Mouse (Mus musculus) lung, postnatal 14 days (tissue): ENCODE measurements around the gene Mroh7.
A peak's percentile ranks its signal among the peaks of the same experiment; 100 is the strongest.
"Not testable (repeated sequence)": the region's sequence is repeated elsewhere in the genome, so short reads cannot be mapped to it uniquely, and the experiment has no call there.

ENCODE experiments used
- DNase-seq: peaks from one replicate; pipeline ENCODE4 v3.0.0; 2021

Gene Mroh7

GRCm38 (mm10) chr4:106730814-106731213 is at the start of gene Mroh7:
Gene Mroh7 (minus strand): TSS chr4:106730925.
- DNase-seq = no peak

DNA sequence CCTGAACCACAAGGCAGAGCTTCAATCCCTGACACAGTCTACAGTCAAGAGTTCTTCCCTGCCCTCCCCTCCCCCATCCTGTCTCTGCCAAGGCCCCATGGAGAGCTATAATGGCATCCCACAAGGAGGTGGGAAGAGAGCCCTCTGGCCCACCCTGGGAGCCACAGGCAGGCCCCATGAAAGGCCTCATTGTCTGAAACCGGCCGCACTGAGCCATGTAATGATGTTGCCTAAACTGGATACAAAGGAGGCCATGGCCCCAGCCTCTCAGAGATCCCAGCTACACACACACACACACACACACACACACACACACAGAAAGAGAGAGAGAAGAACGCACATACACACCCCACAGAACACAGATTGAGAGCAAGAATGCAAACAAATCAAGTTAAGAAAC is 49.3 kb upstream of the Mroh7 start:
- DNase-seq = no peak

- peak; percentile 97 for DNase-seq
Measured at GRCm38 (mm10) chr4:106778116-106778788, 47.5 kb upstream of the Mroh7 start.

- DNase-seq = no peak
Measured at GRCm38 (mm10) chr4:106776998-106777397, 46.3 kb upstream of the Mroh7 start.

- not testable (repeated sequence) for DNase-seq
Measured at GRCm38 (mm10) chr4:106775767-106776166, 45.0 kb upstream of the Mroh7 start.

DNA sequence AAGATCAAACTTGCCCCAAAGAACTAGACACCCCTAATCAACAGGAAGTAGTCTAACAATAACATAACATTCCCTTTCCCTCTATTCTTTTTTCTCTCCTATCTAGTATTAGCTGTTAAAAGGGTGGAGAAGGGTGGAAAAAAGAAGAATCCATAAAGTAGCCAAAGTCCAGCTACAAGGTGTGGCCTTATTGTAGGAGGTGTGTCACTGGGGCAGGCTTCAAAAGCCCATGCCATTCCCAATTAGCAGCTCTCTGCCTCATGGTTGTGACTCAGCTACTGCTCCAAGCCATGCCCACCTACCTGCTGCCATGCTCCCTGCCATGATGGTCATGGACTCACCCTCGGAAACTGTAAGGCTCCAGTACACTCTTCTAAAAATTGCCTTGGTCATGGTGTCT is 41.8 kb upstream of the Mroh7 start:
- no peak for DNase-seq

DNA sequence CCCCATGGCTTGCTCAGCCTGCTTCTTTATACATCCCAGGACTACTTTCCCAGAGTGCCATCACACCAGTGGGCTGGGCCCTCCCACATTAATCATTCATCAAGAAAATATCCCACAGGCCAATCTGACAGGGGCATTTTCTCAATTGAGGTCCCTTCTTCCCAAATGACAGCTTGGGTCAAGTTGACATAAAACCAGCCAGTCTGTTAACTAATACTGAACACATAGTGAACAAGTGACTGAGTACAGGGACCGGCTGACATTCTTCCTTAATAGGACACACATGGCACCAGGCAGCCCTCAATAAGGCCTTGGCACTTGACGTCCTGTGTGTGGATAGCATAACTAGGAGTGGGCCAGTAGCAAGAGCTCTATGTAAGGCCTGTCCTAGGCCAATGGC is 38.6 kb upstream of the Mroh7 start:
- no peak for DNase-seq

GRCm38 (mm10) chr4:106764166-106764565 is 33.4 kb upstream of the Mroh7 start:
- no peak for DNase-seq

DNA sequence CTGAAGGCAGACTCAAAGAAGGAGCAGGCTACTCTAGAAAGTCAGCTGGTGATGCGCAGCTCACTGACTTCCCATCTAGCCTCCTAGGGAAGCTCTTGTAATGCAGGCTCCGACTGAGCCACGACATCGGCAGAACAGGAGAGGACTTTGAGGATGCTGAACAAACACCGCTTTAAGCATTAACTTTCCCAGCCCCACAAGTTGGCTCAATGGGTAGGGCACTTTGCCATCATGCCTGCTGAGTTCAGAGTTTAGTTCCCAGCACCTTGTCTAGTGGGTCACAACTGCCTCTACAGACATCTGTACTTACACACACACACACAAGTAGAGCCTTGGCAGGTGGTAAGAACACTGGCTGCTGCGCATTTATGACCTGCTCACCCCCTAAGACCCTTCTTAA is 21.0 kb upstream of the Mroh7 start:
- DNase-seq = no peak

DNA sequence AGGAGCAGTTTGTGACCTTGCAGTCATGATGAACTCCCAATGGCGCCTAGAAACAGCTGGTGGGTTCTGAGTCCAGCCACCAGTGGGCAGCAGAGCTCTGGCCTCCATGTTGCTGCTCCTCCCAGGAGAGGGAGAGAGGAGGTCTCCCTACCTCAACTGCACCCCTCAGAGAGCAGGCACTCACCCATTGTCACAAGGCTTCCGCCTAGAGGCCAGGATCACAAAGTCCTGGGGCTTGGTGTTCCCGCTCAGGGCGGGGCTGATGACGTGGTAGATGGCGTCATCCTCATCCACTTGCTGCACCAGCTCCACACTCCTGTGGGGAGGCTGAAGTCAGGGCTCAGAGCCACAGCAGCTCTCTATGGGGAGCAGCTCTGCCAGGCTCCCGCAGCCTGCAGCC is 19.0 kb upstream of the Mroh7 start:
- DNase-seq = peak; percentile 56

DNA sequence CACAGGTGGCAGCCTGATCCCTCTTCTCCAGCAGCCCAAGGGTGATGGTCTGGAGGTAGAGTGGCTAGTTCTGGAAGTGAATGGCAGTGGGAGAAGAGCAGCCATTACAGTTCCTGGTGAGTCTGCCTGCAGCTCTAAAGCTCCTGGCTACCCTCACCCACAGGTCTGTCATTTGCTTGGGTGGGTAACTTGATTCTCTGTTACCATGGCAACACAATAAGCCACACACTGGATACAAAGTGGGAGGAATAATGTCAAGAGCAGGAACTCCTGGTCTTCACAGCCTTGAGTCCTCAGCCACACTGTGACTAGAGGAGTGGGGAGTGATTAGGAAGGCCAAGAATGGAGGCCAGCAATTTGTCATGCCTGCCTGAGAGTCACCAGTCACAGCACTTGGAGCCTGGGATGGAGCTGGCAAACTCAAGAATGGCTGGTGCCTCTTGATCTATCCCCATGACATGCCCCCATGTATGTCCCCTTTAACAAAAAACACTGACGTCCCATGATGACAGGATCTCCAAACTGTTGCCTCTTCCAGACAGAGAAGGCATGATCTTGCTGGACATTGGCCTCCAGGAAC is 16.4 kb upstream of the Mroh7 start:
- no peak for DNase-seq

GRCm38 (mm10) chr4:106745862-106746261 is 15.1 kb upstream of the Mroh7 start:
- no peak for DNase-seq

DNA sequence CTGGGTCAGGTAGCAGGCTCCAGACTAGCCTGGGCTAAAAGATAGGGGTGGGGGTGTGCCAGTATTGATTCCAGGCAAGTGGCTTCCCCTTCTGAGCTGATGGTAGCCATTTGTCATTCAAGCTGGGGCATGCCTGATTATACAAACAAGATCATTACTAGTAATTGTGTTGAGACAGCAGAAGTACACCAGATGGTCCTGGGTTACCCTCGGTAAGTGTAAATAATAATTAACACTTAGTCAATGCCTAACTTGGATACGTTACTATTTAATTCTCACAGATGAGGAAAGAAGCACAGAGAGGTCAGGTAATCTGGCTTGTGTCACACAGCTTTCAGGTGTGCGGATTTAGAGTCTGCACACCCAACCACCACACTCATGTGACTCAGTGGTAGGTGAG is 7.2 kb upstream of the Mroh7 start:
- DNase-seq = no peak

GRCm38 (mm10) chr4:106736884-106737283 is 6.2 kb upstream of the Mroh7 start:
- DNase-seq = not testable (repeated sequence)

DNA sequence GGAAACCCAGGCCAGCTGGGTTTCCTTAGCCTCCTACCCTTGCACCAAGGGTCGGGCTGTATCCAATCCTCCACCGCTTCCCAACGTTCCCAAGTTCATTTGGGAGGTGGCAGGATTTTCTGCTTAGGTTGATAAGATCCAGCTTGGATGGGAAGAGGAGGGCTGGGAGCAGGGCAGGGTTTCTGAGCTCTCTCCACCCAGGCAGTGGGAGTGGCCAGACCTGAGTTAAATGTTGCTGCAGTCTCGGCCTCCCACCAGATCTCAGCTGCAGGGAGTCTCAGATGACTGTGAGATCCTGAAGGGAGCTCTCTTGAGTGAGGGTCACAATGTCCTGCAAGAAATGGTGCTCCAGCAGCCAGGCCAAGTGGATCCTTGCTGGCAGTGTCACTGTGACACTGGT is 2.9 kb upstream of the Mroh7 start, which contains the start of gene Fam151a:
Gene Fam151a (plus strand): TSS at position 254 of the 400 bp plus-strand sequence.
- no peak for DNase-seq

DNA sequence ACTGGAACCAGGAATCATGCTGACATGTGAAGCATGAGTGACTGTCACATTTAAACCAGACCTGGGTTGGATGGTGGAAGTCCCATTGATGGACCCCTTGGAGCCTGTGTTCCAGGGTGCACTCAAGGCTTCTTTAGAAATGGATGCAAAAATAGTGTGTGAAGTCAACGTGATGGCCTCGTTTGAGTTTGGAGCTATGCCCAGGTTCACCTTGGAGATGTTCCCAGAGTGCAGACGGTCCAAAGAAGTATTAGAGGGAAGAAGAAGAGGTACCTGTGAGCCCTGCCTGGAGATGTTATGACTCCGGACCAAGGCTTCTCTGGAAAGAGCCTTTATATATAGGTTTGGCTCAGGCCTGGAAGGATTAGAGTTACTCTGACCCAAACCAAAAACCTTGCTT is 10.1 kb downstream of the Mroh7 start:
- no peak for DNase-seq

- no peak for DNase-seq
Measured at GRCm38 (mm10) chr4:106713622-106714021, 17.1 kb downstream of the Mroh7 start.

DNA sequence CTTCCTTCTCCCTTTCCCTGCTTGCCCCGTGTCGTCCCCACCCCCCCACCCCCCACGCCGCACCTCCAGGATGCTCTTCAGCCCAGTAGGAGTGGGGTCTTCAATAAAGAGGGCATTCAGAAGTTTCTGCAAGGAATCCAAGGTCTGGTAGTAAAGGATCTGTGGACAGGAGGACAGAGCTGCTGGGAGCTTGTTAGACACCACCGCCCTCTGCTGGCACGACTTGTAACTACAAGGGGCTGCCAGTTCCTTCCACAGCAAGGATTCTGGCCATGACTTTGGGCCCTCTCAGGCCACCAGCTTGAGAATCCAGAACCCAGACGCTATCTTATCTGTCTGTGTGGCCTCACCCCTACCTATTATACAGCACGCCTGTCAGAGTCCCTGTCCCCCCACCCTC is 22.3 kb downstream of the Mroh7 start:
- DNase-seq = peak; percentile 87

GRCm38 (mm10) chr4:106707957-106708356 is 22.8 kb downstream of the Mroh7 start:
- DNase-seq = no peak

DNA sequence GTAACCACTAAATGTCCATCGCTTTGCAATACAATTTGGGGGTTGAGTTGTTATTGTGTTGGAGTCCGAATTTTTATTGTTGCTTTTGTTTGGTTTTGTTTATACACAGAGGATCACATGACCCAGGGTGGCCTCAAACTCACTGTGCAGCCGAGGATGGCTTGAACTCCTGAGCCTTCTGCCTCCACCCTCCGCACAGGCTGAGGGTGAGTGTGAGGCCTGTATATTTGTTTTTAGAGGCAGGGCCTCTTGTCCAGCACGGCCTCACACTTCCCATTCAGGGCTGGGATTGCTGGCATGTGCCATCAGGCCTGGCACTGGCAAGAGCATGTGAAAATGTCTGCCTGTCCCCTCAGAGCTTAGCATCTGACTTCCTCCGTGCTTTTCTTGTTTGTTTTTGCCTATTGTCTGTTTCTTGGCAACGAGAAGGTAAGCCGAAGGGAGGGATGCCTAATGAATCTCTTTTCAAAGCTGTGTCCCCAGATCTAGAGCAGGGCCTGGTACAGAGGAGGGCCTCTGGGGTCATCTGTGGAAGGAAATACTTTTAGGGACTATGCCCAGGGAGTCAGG is 25.5 kb downstream of the Mroh7 start:
- no peak for DNase-seq

- DNase-seq = no peak
Measured at GRCm38 (mm10) chr4:106704416-106704815, 26.3 kb downstream of the Mroh7 start.

DNA sequence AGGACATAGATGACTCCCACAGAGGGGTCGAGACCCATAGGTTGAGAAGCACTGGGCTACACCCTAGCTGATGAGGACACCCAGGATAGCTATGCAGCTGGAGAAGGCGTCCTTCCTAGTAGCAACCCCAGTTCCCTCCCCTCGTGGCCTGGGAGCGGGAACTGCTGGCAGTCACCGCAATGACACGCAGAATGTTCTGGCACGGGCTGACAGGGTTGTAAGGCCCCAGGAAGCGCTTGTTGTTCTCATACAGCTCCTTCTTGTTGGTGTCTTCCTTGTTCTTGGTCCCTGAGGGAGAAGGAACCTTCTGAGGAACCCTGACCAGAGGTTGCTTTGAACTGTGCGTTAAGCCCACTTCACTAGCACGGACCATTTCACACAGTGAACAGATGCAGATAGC is 26.8 kb downstream of the Mroh7 start:
- DNase-seq = no peak

DNA sequence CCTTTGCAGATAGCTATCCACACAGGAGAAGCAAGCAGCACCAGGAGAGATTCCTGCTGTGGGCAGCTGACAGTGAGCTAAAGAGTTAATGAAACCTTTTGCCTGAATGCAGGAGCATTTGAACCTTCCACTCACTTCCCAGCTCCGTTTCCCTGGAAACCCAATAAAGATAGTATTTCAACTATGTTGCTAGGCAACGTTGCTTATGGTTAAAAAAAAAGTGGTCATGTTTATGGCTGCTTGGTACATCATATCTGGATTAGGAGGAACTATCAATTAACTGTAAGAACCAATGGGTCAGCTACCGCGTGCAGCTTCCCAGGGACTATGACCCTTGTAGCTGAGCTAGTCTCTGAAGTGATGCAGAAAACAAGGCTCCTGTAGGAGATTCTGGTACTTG is 29.9 kb downstream of the Mroh7 start:
- no peak for DNase-seq

- peak; percentile 12 for DNase-seq
Measured at GRCm38 (mm10) chr4:106699989-106700388, 30.7 kb downstream of the Mroh7 start.
